Mouse (Mus musculus): ENCODE measurements around the gene Gm49373.

Gm49373 gene

GRCm38 (mm10) chr9:21029291-21030054, 43.4 kb downstream of the Gm49373 start, which contains the start of gene Icam4:
TSS of gene Icam4 (plus strand) at chr9:21029373.
- peak; percentile 85 for DNase-seq (ENCODE audit: low read depth, low spot score)

GRCm38 (mm10) chr9:21028560-21029110, 44.3 kb downstream of the Gm49373 start:
- no peak for DNase-seq (ENCODE audit: low read depth, low spot score)

- DNase-seq (ENCODE audit: low read depth, low spot score), result no peak
Observed at GRCm38 (mm10) chr9:21027774-21028290, 45.1 kb downstream of the Gm49373 start.

- no peak for DNase-seq (ENCODE audit: low read depth, low spot score)
Observed at GRCm38 (mm10) chr9:21026849-21027248, 46.0 kb downstream of the Gm49373 start.

GRCm38 (mm10) chr9:21025258-21025810, 47.6 kb downstream of the Gm49373 start:
- DNase-seq (ENCODE audit: low read depth, low spot score), result no peak

- no peak for DNase-seq (ENCODE audit: low read depth, low spot score)
Observed at GRCm38 (mm10) chr9:21022726-21023125, 50.2 kb downstream of the Gm49373 start.

GRCm38 (mm10) chr9:21022288-21022687, 50.6 kb downstream of the Gm49373 start:
- no peak for DNase-seq (ENCODE audit: low read depth, low spot score)

- no peak for DNase-seq (ENCODE audit: low read depth, low spot score)
Observed at GRCm38 (mm10) chr9:21021363-21021762, 51.5 kb downstream of the Gm49373 start.

- DNase-seq (ENCODE audit: low read depth, low spot score), result no peak
Observed at GRCm38 (mm10) chr9:21018600-21018999, 54.3 kb downstream of the Gm49373 start.

GRCm38 (mm10) chr9:21017177-21017575, 55.7 kb downstream of the Gm49373 start:
- no peak for DNase-seq (ENCODE audit: low read depth, low spot score)

GRCm38 (mm10) chr9:21016331-21017176, 56.3 kb downstream of the Gm49373 start:
- peak; percentile 57 for DNase-seq (ENCODE audit: low read depth, low spot score)

- peak; percentile 84 for DNase-seq (ENCODE audit: low read depth, low spot score)
Observed at GRCm38 (mm10) chr9:21015571-21016130, 57.2 kb downstream of the Gm49373 start, which contains the start of gene Icam1. TSS of gene Icam1 (plus strand) at chr9:21015985.

- DNase-seq (ENCODE audit: low read depth, low spot score), result peak; percentile 55
Observed at GRCm38 (mm10) chr9:21014691-21015570, 58.0 kb downstream of the Gm49373 start.

Data from CD4-positive, CD25-positive, alpha-beta regulatory T cell, adult 2 months (primary cell).